Mouse (Mus musculus): ENCODE measurements around the gene Ptprd.

DNA sequence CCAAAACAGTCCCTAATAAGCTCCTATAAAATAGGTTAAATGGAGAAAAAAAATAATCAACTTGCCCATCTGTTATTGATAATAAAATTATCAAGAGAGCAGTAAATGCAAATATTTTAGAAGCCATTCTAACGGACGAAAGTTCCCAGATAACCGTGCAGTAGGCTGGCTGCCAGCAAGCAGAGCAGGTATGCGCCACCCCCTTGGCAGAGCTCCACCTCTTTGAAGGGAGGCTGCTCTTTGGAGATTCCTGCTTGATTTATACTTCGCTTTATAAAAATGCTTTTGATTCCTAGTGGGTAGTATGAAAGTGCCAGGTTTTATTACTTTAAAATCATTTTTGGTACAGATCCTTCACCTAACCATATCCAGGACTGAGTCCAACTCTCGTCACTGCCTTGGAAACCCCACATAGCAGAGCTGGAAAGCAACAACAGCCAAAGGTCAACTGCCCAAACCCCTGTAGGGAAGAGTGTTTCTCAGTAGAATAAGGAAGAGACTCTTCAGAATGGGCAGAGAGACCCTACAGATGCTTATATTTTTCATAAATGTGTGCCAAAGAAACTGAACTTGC is 1770.9 kb downstream of the Ptprd start:
- TF ChIP-seq POLR2A (IDR thresholded peaks at IDR 0.05; ENCODE audit: borderline replicate concordance, control insufficient read depth, low read depth, low read length) (no peak), CTCF (IDR thresholded peaks at IDR 0.05; ENCODE audit: control insufficient read depth, insufficient read depth, low read length) (no peak)
